In the genomic region with DNA sequence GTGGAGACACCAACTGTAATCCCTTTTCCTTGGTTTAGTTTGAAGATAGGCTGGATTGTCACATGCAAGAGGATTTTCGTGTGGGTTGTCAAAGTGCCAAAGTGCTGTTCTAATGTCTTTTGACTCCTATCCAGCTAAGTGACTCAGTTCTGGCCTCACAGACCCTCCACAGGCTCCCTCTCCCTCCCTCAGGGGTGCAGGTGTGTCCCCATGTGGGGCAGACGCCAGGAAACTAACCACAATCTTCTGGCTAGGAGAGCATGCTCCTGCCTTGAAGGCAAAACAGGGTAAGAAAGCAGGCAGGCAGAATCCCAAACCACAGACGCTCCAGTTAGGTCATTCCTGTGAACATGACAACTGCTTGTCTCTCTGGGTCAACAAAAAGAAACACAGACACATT, we compare ENCODE assay signal across 11 mouse cellular contexts. TPM values are rescaled to one million over a fixed set of nuclear protein-coding genes. Genes with fewer than 3 reads are reported as not detected.
DNase-seq lines count a peak whose midpoint lies in the region; ATAC-seq and TF ChIP-seq lines count a peak whose summit lies in the region.
"Had no signal": no experiment of that assay in that cellular context is flagged by ENCODE, and none has a peak within 500 bp of the region (broad histone marks: within the 10 kb centered on the region; RNA-seq: fewer than 3 reads in every experiment).

No protein-coding gene starts in this region.

- DNase-seq in ovary, adult 18-20 months (ENCODE audit: low spot score): peak; percentile 66
- no peak for DNase-seq in ovary, postnatal 10 days (ENCODE audit: low spot score)
- peak; percentile 82 for DNase-seq in embryonic facial prominence, embryonic 14.5 days (ENCODE audit: low spot score)
- peak; percentile 55 to 65 for DNase-seq in heart, postnatal 10 days
- DNase-seq in kidney, adult 2 months: no peak
- DNase-seq: kidney, postnatal 14 days; left cerebral cortex, postnatal 4 days; retina, postnatal 1 day had no signal

- H3K36me3 ChIP-seq in embryonic facial prominence, embryonic 14.5 days (ENCODE audit: control insufficient read depth, insufficient read depth, low read length): no peaks in the 10 kb centered on the region
- H3K36me3 ChIP-seq in kidney, adult 2 months (ENCODE audit: control insufficient read depth, insufficient read depth, low read length): no peaks in the 10 kb centered on the region
- no peaks in the 10 kb centered on the region for H3K36me3 ChIP-seq in forebrain, embryonic 15.5 days
- H3K36me3 ChIP-seq: hindbrain, embryonic 13.5 days had no signal

- peak overlapping the region; percentile 11; the same call in 1 of the 2 replicates for H3K27ac ChIP-seq in embryonic facial prominence, embryonic 14.5 days (replicated peaks; ENCODE audit: low read depth, low read length)
- H3K27ac ChIP-seq in kidney, adult 2 months (ENCODE audit: insufficient read depth, low read depth, low read length): no peak overlapping the region
- H3K27ac ChIP-seq in forebrain, embryonic 15.5 days (replicated peaks): no peak overlapping the region
- H3K27ac ChIP-seq: hindbrain, embryonic 13.5 days had no signal

- WGBS in embryonic facial prominence, embryonic 14.5 days: 21% methylated on average over 3 of the region's 3 CpGs
- 56% methylated on average over 3 of the region's 3 CpGs for WGBS in kidney, adult 2 months
- WGBS in forebrain, embryonic 15.5 days: 54% methylated on average over 3 of the region's 3 CpGs

- no peak for TF ChIP-seq CTCF in kidney, adult 2 months (conservative IDR thresholded peaks at IDR 0.05; ENCODE audit: insufficient read depth, insufficient read length, low read depth, low read length)

- H3K4me1 ChIP-seq in embryonic facial prominence, embryonic 14.5 days (ENCODE audit: control insufficient read depth, insufficient read depth, low read length): peaks cover 7% of the 10 kb centered on the region; the same call in 1 of the 2 replicates
- H3K4me1 ChIP-seq in kidney, adult 2 months (ENCODE audit: control insufficient read depth, insufficient read depth, low read length): no peaks in the 10 kb centered on the region
- H3K4me1 ChIP-seq in forebrain, embryonic 15.5 days: no peaks in the 10 kb centered on the region
- H3K4me1 ChIP-seq: hindbrain, embryonic 13.5 days had no signal

- no peak overlapping the region for H3K4me3 ChIP-seq in embryonic facial prominence, embryonic 14.5 days (ENCODE audit: low read depth, low read length)
- no peak overlapping the region for H3K4me3 ChIP-seq in kidney, adult 2 months (ENCODE audit: insufficient read depth, low read depth, low read length)
- no peak overlapping the region for H3K4me3 ChIP-seq in forebrain, embryonic 15.5 days
- H3K4me3 ChIP-seq: hindbrain, embryonic 13.5 days had no signal

- no peaks in the 10 kb centered on the region for H3K27me3 ChIP-seq in embryonic facial prominence, embryonic 14.5 days (replicated peaks; ENCODE audit: control insufficient read depth, insufficient read depth, low read length)
- H3K27me3 ChIP-seq in kidney, adult 2 months (replicated peaks; ENCODE audit: control insufficient read depth, insufficient read depth, low read length): no peaks in the 10 kb centered on the region
- no peaks in the 10 kb centered on the region for H3K27me3 ChIP-seq in forebrain, embryonic 15.5 days
- H3K27me3 ChIP-seq: hindbrain, embryonic 13.5 days had no signal

- H3K9me3 ChIP-seq in embryonic facial prominence, embryonic 14.5 days (ENCODE audit: control insufficient read depth, low read length): no peaks in the 10 kb centered on the region
- H3K9me3 ChIP-seq in forebrain, embryonic 15.5 days: no peaks in the 10 kb centered on the region
- H3K9me3 ChIP-seq: hindbrain, embryonic 13.5 days had no signal

- H3K9ac ChIP-seq in embryonic facial prominence, embryonic 14.5 days (ENCODE audit: low read depth, low read length): no peak overlapping the region
- H3K9ac ChIP-seq in forebrain, embryonic 15.5 days (replicated peaks): no peak overlapping the region
- H3K9ac ChIP-seq: hindbrain, embryonic 13.5 days had no signal

- intact Hi-C loops in heart, postnatal 10 days (cut with DNase I): no loop called here

- no peak for TF ChIP-seq POLR2A in kidney, adult 2 months (IDR thresholded peaks at IDR 0.05; ENCODE audit: low read depth, low read length)

- peak; percentile 81; the same call in 1 of the 2 replicates for ATAC-seq in embryonic facial prominence, embryonic 14.5 days (ENCODE audit: low read depth)
- no peak for ATAC-seq in forebrain, embryonic 15.5 days (replicated peaks)
- no peak for ATAC-seq in cerebellum, adult (ENCODE audit: insufficient number of reproducible peaks, low FRiP score, low TSS enrichment)

- H3K4me2 ChIP-seq in embryonic facial prominence, embryonic 14.5 days (ENCODE audit: low read depth, low read length): no peak overlapping the region
- no peak overlapping the region for H3K4me2 ChIP-seq in forebrain, embryonic 15.5 days (replicated peaks)
- H3K4me2 ChIP-seq: hindbrain, embryonic 13.5 days had no signal

RNA-seq across cellular contexts. Expression of gene Mrpl33, which starts 9.4 kb away (rescaled TPM):
- polyA plus RNA-seq in embryonic facial prominence, embryonic 14.5 days (2014; fragmentation: Nextera tagmentation; extraction: Ambion mirVana): 297 and 305 TPM in 2 replicates
- total RNA-seq in heart, postnatal 10 days (2021): 100 to 1,000 TPM; 315 to 318 TPM
- polyA plus RNA-seq in kidney, adult 2 months (2012; rRNA removed): 24.1 and 34.3 TPM in 2 replicates
- polyA plus RNA-seq in forebrain, embryonic 15.5 days (2015; fragmentation: Nextera tagmentation; extraction: Ambion mirVana): 204 and 220 TPM in 2 replicates

Comparison
In these comparisons a context has a peak if more than half of its experiments do, and no peak if none do; other contexts are left out.
1. DNase-seq: peak in ovary, adult 18-20 months (single experiment), embryonic facial prominence, embryonic 14.5 days (single experiment) and heart, postnatal 10 days (2 of 2); none in ovary, postnatal 10 days (single experiment) and kidney, adult 2 months (single experiment).